ENCODE assay signal across 12 mouse cellular contexts in genomic region chr16:22293600-22293999, GRCm38 (mm10). TPM values are rescaled to one million over a fixed set of nuclear protein-coding genes. Genes with fewer than 3 reads are reported as not detected.
A peak's percentile ranks its signal among the peaks of the same experiment; 100 is the strongest.
DNase-seq lines count a peak whose midpoint lies in the region; ATAC-seq and TF ChIP-seq lines count a peak whose summit lies in the region.
"Had no signal": no experiment of that assay in that cellular context is flagged by ENCODE, and none has a peak within 500 bp of the region (broad histone marks: within the 10 kb centered on the region; RNA-seq: fewer than 3 reads in every experiment).

No protein-coding gene starts in this region.

- no peak overlapping the region for H3K4me2 ChIP-seq in heart, embryonic 11.5 days
- H3K4me2 ChIP-seq: forebrain, embryonic 13.5 days; limb, embryonic 12.5 days; stomach, embryonic 15.5 days had no signal

- H3K27me3 ChIP-seq in splenic B cell, adult 2 months (ENCODE audit: control insufficient read depth, insufficient read depth, low read length, poor library complexity, severe bottlenecking) = no peaks in the 10 kb centered on the region; the same call in 1 of the 2 replicates
- no peaks in the 10 kb centered on the region for H3K27me3 ChIP-seq in heart, embryonic 11.5 days (ENCODE audit: control insufficient read depth, insufficient read depth, low read length)
- H3K27me3 ChIP-seq: forebrain, embryonic 13.5 days; limb, embryonic 12.5 days; stomach, embryonic 15.5 days had no signal

- no peaks in the 10 kb centered on the region for H3K9me3 ChIP-seq in heart, embryonic 11.5 days (replicated peaks; ENCODE audit: control insufficient read depth, low read length)
- H3K9me3 ChIP-seq: forebrain, embryonic 13.5 days; stomach, embryonic 15.5 days had no signal

- TF ChIP-seq POLR2A in lung, adult 2 months (IDR thresholded peaks at IDR 0.05; ENCODE audit: borderline replicate concordance, extremely low read depth, low read depth, low read length) = no peak
- TF ChIP-seq POLR2A in bone marrow, adult 2 months (IDR thresholded peaks at IDR 0.05; ENCODE audit: borderline replicate concordance, control insufficient read depth, low read depth, low read length) = no peak

- ATAC-seq in heart, embryonic 11.5 days (replicated peaks; ENCODE audit: insufficient number of reproducible peaks, low FRiP score, low TSS enrichment) = no peak
- ATAC-seq: forebrain, embryonic 13.5 days; inflammation-experienced regulatory T-cells, adult 6 months had no signal

- H3K4me1 ChIP-seq in lung, adult 2 months (ENCODE audit: control insufficient read depth, insufficient read depth, low read length) = no peaks in the 10 kb centered on the region
- H3K4me1 ChIP-seq in bone marrow, adult 2 months (ENCODE audit: control insufficient read depth, insufficient read depth, low read length) = no peaks in the 10 kb centered on the region
- H3K4me1 ChIP-seq in heart, embryonic 11.5 days (ENCODE audit: control insufficient read depth, insufficient read depth, low read length) = no peaks in the 10 kb centered on the region
- H3K4me1 ChIP-seq: forebrain, embryonic 13.5 days; limb, embryonic 12.5 days; stomach, embryonic 15.5 days had no signal

- no peak overlapping the region for H3K27ac ChIP-seq in bone marrow, adult 2 months (ENCODE audit: control insufficient read depth, insufficient read depth, low read depth, low read length, poor library complexity)
- no peak overlapping the region for H3K27ac ChIP-seq in heart, embryonic 11.5 days (ENCODE audit: low read depth, low read length)
- H3K27ac ChIP-seq: forebrain, embryonic 13.5 days; limb, embryonic 12.5 days; stomach, embryonic 15.5 days had no signal

- H3K36me3 ChIP-seq in splenic B cell, adult 2 months (ENCODE audit: control insufficient read depth, insufficient read depth, low read length, poor library complexity, severe bottlenecking) = no peaks in the 10 kb centered on the region
- no peaks in the 10 kb centered on the region for H3K36me3 ChIP-seq in heart, embryonic 11.5 days (ENCODE audit: control insufficient read depth, insufficient read depth, low read length)
- H3K36me3 ChIP-seq: limb, embryonic 12.5 days; stomach, embryonic 15.5 days had no signal

- no peak overlapping the region for H3K4me3 ChIP-seq in lung, adult 2 months (replicated peaks; ENCODE audit: extremely low read depth, low read depth, low read length)
- H3K4me3 ChIP-seq in bone marrow, adult 2 months (replicated peaks; ENCODE audit: control insufficient read depth, low read depth, low read length) = no peak overlapping the region
- H3K4me3 ChIP-seq in heart, embryonic 11.5 days (ENCODE audit: low read depth, low read length) = no peak overlapping the region
- H3K4me3 ChIP-seq: forebrain, embryonic 13.5 days; limb, embryonic 12.5 days; stomach, embryonic 15.5 days had no signal

- no peak overlapping the region for H3K9ac ChIP-seq in heart, embryonic 11.5 days (ENCODE audit: low read depth, low read length)
- H3K9ac ChIP-seq: forebrain, embryonic 13.5 days; limb, embryonic 12.5 days; stomach, embryonic 15.5 days had no signal

- peak; percentile 24; the same call in 1 of the 2 replicates for TF ChIP-seq CTCF in lung, adult 2 months (IDR thresholded peaks at IDR 0.05; ENCODE audit: insufficient read depth, low read length)
- peak; percentile 49 for TF ChIP-seq CTCF in bone marrow, adult 2 months (IDR thresholded peaks at IDR 0.05; ENCODE audit: control insufficient read depth, insufficient read depth, low read length)

- WGBS in lung, adult 2 months = 57% methylated on average over 2 of the region's 2 CpGs
- WGBS in bone marrow, adult 2 months = 50% methylated on average over 2 of the region's 2 CpGs
- WGBS in heart, embryonic 11.5 days (ENCODE audit: insufficient replicate concordance) = 54% methylated on average over 2 of the region's 2 CpGs

- DNase-seq in lung, adult 2 months = no peak
- DNase-seq in lung, adult 18-20 months = no peak
- peak; percentile 53 for DNase-seq in ES-CJ7 (ENCODE audit: low read depth, low spot score)
- DNase-seq in splenic B cell, adult 2 months (ENCODE audit: low read depth, low spot score) = peak; percentile 41
- no peak for DNase-seq in adrenal gland, postnatal 25 days
- DNase-seq: right cerebral cortex, adult 18-20 months had no signal

RNA-seq across cellular contexts. Expression of gene Tra2b, which starts 27.8 kb away (rescaled TPM):
- polyA plus RNA-seq in lung, adult 2 months (2012; rRNA removed) = 17.7 and 29.0 TPM in 2 replicates
- polyA plus RNA-seq in bone marrow, adult 2 months (2011; ENCODE audit: insufficient read depth, insufficient read length, low replicate concordance, missing spikeins) = 105 and 128 TPM in 2 replicates
- 103 and 117 TPM in 2 replicates for total RNA-seq in adrenal gland, postnatal 25 days (2021)
- 245 and 250 TPM in 2 replicates for polyA plus RNA-seq in heart, embryonic 11.5 days (2014; fragmentation: Nextera tagmentation; extraction: Ambion mirVana)

Comparison
In these comparisons a context has a peak if more than half of its experiments do, and no peak if none do; other contexts are left out.
1. DNase-seq: peak in ES-CJ7 (single experiment) and splenic B cell, adult 2 months (single experiment); none in lung, adult 2 months (single experiment), lung, adult 18-20 months (0 of 2) and adrenal gland, postnatal 25 days (single experiment).